Mouse (Mus musculus) lung, postnatal 0 days (tissue): ENCODE data around the gene Cyp4f40.
"Not testable (repeated sequence)": the region's sequence is repeated elsewhere in the genome, so short reads cannot be mapped to it uniquely, and the experiment has no call there.

Experiments
- CTCF ChIP-seq: IDR thresholded peaks from 2 replicates; pipeline ENCODE4 v1.5.1; 2016; ENCODE audit warnings: antibody characterized with exemption, mild to moderate bottlenecking
- EP300 ChIP-seq: IDR thresholded peaks from 2 replicates; pipeline ENCODE4 v1.6.1; 2016; ENCODE audit warnings: antibody characterized with exemption, mild to moderate bottlenecking, control low read depth

GRCm38 (mm10) chr17:32722151-32722550, 63.5 kb downstream of the Cyp4f40 start:
- not testable (repeated sequence) for TF ChIP-seq CTCF, EP300
